Mouse (Mus musculus): ENCODE data around the gene Arhgef39.

Arhgef39 gene

DNA sequence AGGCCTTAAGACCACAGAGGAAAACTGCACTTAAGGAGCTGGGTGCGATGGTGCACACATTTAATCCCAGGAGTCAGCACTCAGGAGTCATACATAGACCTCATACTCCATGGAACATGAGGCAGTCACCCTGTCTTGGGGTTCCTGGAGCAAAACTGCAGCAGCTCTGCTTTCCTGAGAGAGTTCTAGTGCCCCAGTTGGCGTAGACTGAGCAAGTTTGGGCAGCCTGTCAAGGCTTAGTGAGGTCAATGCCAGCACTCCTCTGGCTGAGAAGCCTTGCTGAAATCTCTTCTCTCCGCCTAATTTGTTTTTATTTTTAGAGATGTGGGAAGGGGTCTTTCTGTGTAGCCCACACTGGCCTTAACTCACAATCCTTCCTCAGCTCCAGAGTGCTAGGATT, 50.9 kb downstream of the Arhgef39 start:
- in situ Hi-C loops (cut with MboI; ENCODE audit: unreplicated experiment in 2 of 2), result no loop called here

DNA sequence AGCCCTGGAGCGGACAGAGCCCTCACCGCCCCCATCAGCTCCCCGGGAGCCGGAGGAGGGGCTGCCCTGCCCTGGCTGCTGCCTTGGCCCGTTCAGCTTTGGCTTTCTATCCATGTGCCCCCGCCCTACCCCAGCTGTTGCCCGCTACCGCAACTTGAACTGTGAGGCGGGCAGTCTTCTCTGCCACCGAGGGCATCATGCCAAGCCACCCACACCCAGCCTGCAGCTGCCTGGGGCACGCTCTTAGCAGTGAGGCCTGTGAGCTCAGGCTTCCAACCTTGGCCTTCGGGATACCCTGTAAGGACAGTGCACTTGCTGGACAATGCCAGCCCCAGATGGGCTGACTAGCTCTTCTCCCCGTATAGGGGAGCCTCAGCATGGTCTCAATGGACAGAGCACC, 52.2 kb downstream of the Arhgef39 start:
- in situ Hi-C loops (cut with MboI; ENCODE audit: unreplicated experiment in 2 of 2), result no loop called here

All from v-Abl transformed pro-B cells (cell line).